Mouse (Mus musculus) forebrain, embryonic 15.5 days (tissue): ENCODE measurements at regions not wholly inside any gene's neighbourhood (a gene's known extent, or its start where the extent isn't known, plus 50 kb on each side); places are given as distances from the start of the nearest gene placed in this dataset.
A peak's percentile ranks its signal among the peaks of the same experiment; 100 is the strongest.

Experiments used
- ATAC-seq: fragments of 200-750 bp; cut with Nextera tagmentation; replicated peaks from 2 replicates; pipeline ENCODE4 v1.8.0; 2017; ENCODE audit warnings: mild to moderate bottlenecking, moderate TSS enrichment, moderate library complexity
- H3K27ac ChIP-seq: fragments of 300-500 bp; sonication (generic); replicated peaks from 2 replicates; pipeline ENCODE4 v1.5.1; 2015; ENCODE audit warnings: mild to moderate bottlenecking, inconsistent platforms
- H3K27me3 ChIP-seq: fragments of 300-500 bp; sonication (generic); 2 replicates; pipeline ENCODE4 v1.6.1; 2015; ENCODE audit warnings: inconsistent platforms
- H3K36me3 ChIP-seq: fragments of 300-500 bp; sonication (generic); 2 replicates; pipeline ENCODE4 v1.6.1; 2015; ENCODE audit warnings: mild to moderate bottlenecking, inconsistent platforms
- H3K4me1 ChIP-seq: fragments of 300-500 bp; sonication (generic); 2 replicates; pipeline ENCODE4 v1.6.1; 2015; ENCODE audit warnings: inconsistent platforms
- H3K4me2 ChIP-seq: fragments of 300-500 bp; sonication (generic); replicated peaks from 2 replicates; pipeline ENCODE4 v1.6.1; 2015; ENCODE audit warnings: mild to moderate bottlenecking, inconsistent platforms
- H3K4me3 ChIP-seq: fragments of 300-500 bp; sonication (generic); 2 replicates; pipeline ENCODE4 v1.5.1; 2015; ENCODE audit warnings: mild to moderate bottlenecking, inconsistent platforms
- H3K9ac ChIP-seq: fragments of 300-500 bp; sonication (generic); replicated peaks from 2 replicates; pipeline ENCODE4 v1.6.1; 2015; ENCODE audit warnings: mild to moderate bottlenecking, inconsistent platforms
- H3K9me3 ChIP-seq: fragments of 300-500 bp; sonication (generic); 2 replicates; pipeline ENCODE4 v1.6.1; 2016; ENCODE audit warnings: inconsistent platforms
- WGBS: fragments of 180-500 bp; shearing (Covaris S2); methylation state at CpG from one replicate; pipeline ENCODE4 v1.1.7; 2015; ENCODE audit warnings: mixed read lengths; 5-methylcytosine and 5-hydroxymethylcytosine counted together

GRCm38 (mm10) chr15:97620261-97620660 is 85.4 kb downstream of the Rpap3 start:
- H3K4me2 ChIP-seq: no peak overlapping the region
- no peaks in the 10 kb centered on the region for H3K4me1 ChIP-seq
- H3K4me3 ChIP-seq: no peak overlapping the region
- H3K27me3 ChIP-seq: no peaks in the 10 kb centered on the region
- no peak overlapping the region for H3K27ac ChIP-seq
- H3K9me3 ChIP-seq: no peaks in the 10 kb centered on the region
- WGBS: 69% methylated on average over 6 of the region's 6 CpGs
- H3K9ac ChIP-seq: no peak overlapping the region
- no peaks in the 10 kb centered on the region for H3K36me3 ChIP-seq
- no peak for ATAC-seq

GRCm38 (mm10) chr15:97619764-97620163 is 85.9 kb downstream of the Rpap3 start:
- ATAC-seq: no peak
- no peak overlapping the region for H3K9ac ChIP-seq

GRCm38 (mm10) chr15:97612325-97612724 is 93.3 kb downstream of the Rpap3 start:
- no peak for ATAC-seq
- Histone ChIP-seq H3K27me3 (no peaks in the 10 kb centered on the region), H3K4me1 (peaks cover 8% of the 10 kb centered on the region), H3K4me3 (no peak overlapping the region), H3K4me2 (no peak overlapping the region), H3K9ac (no peak overlapping the region), H3K9me3 (no peaks in the 10 kb centered on the region), H3K27ac (no peak overlapping the region), H3K36me3 (no peaks in the 10 kb centered on the region)
- WGBS: 88% methylated on average over 2 of the region's 2 CpGs

More at GRCm38 (mm10) chr15:97619764-97620163, 85.9 kb downstream of the Rpap3 start:
- Histone ChIP-seq H3K9me3 (no peaks in the 10 kb centered on the region), H3K36me3 (no peaks in the 10 kb centered on the region), H3K27ac (no peak overlapping the region), H3K4me3 (no peak overlapping the region), H3K4me1 (no peaks in the 10 kb centered on the region), H3K27me3 (no peaks in the 10 kb centered on the region), H3K4me2 (no peak overlapping the region)
- whole genome bisulfite sequencing: 88% methylated on average over 7 of the region's 7 CpGs

GRCm38 (mm10) chr15:97610767-97611166 is 94.9 kb downstream of the Rpap3 start:
- Histone ChIP-seq H3K36me3 (no peaks in the 10 kb centered on the region), H3K9ac (no peak overlapping the region), H3K27me3 (no peaks in the 10 kb centered on the region), H3K4me3 (no peak overlapping the region), H3K4me1 (peaks cover 22% of the 10 kb centered on the region), H3K27ac (no peak overlapping the region), H3K4me2 (no peak overlapping the region), H3K9me3 (no peaks in the 10 kb centered on the region)
- 93% methylated on average over 4 of the region's 4 CpGs for WGBS
- no peak for ATAC-seq

- Histone ChIP-seq H3K9me3 (no peaks in the 10 kb centered on the region), H3K4me1 (peaks cover 22% of the 10 kb centered on the region), H3K36me3 (no peaks in the 10 kb centered on the region), H3K4me3 (no peak overlapping the region), H3K27ac (no peak overlapping the region), H3K27me3 (no peaks in the 10 kb centered on the region), H3K4me2 (no peak overlapping the region), H3K9ac (no peak overlapping the region)
- 75% methylated on average over 7 of the region's 7 CpGs for WGBS
- no peak for ATAC-seq
Observed at GRCm38 (mm10) chr15:97609496-97609895, 96.1 kb downstream of the Rpap3 start.

- Histone ChIP-seq H3K27ac (no peak overlapping the region), H3K9ac (no peak overlapping the region), H3K4me2 (no peak overlapping the region), H3K9me3 (no peaks in the 10 kb centered on the region), H3K36me3 (no peaks in the 10 kb centered on the region), H3K27me3 (no peaks in the 10 kb centered on the region), H3K4me3 (no peak overlapping the region), H3K4me1 (peaks cover 22% of the 10 kb centered on the region)
- ATAC-seq: no peak
- 77% methylated on average over 7 of the region's 7 CpGs for WGBS
Observed at GRCm38 (mm10) chr15:97608651-97609050, 97.0 kb downstream of the Rpap3 start.

GRCm38 (mm10) chr15:97607617-97608206 is 97.9 kb downstream of the Rpap3 start:
- peak; percentile 34; the same call in 1 of the 2 replicates for ATAC-seq

GRCm38 (mm10) chr15:97606630-97607381 is 98.8 kb downstream of the Rpap3 start:
- no peaks in the 10 kb centered on the region for H3K36me3 ChIP-seq
- H3K27me3 ChIP-seq: no peaks in the 10 kb centered on the region
- peak; percentile 82 for ATAC-seq
- H3K4me1 ChIP-seq: peaks cover 22% of the 10 kb centered on the region
- H3K9ac ChIP-seq: peak overlapping the region; percentile 58
- under 1% methylated on average over 25 of the region's 25 CpGs for WGBS
- peak overlapping the region; percentile 95 for H3K27ac ChIP-seq
- peak overlapping the region; percentile 47 for H3K4me3 ChIP-seq
- H3K4me2 ChIP-seq: peak overlapping the region; percentile 84
- H3K9me3 ChIP-seq: no peaks in the 10 kb centered on the region

More at GRCm38 (mm10) chr15:97607617-97608206, 97.9 kb downstream of the Rpap3 start:
- Histone ChIP-seq H3K9ac (peak overlapping the region; percentile 58), H3K4me2 (peak overlapping the region; percentile 84), H3K9me3 (no peaks in the 10 kb centered on the region), H3K27me3 (no peaks in the 10 kb centered on the region), H3K36me3 (no peaks in the 10 kb centered on the region), H3K4me1 (peaks cover 22% of the 10 kb centered on the region), H3K4me3 (peak overlapping the region; percentile 47), H3K27ac (peak overlapping the region; percentile 95)
- 21% methylated on average over 15 of the region's 15 CpGs for WGBS

- no peaks in the 10 kb centered on the region for H3K27me3 ChIP-seq
- no peaks in the 10 kb centered on the region for H3K36me3 ChIP-seq
- H3K9ac ChIP-seq: peak overlapping the region; percentile 58
- peak; percentile 17 for ATAC-seq
- H3K27ac ChIP-seq: peak overlapping the region; percentile 95
- no peaks in the 10 kb centered on the region for H3K9me3 ChIP-seq
- H3K4me1 ChIP-seq: peaks cover 22% of the 10 kb centered on the region
- H3K4me3 ChIP-seq: peak overlapping the region; percentile 47
- 29% methylated on average over 6 of the region's 6 CpGs for WGBS
- peak overlapping the region; percentile 84 for H3K4me2 ChIP-seq
Observed at GRCm38 (mm10) chr15:97606232-97606629, 99.4 kb downstream of the Rpap3 start.

GRCm38 (mm10) chr15:97605791-97606190 is 99.8 kb downstream of the Rpap3 start:
- Histone ChIP-seq H3K27me3 (no peaks in the 10 kb centered on the region), H3K9me3 (no peaks in the 10 kb centered on the region), H3K36me3 (no peaks in the 10 kb centered on the region), H3K9ac (no peak overlapping the region), H3K4me3 (no peak overlapping the region), H3K27ac (peak overlapping the region; percentile 95), H3K4me2 (0 out of 2 replicates have a peak overlapping the region, but pooled peaks have one; percentile 84), H3K4me1 (peaks cover 22% of the 10 kb centered on the region)
- WGBS: 86% methylated on average over 7 of the region's 7 CpGs
- no peak for ATAC-seq

- no peaks in the 10 kb centered on the region for H3K9me3 ChIP-seq
- H3K36me3 ChIP-seq: no peaks in the 10 kb centered on the region
- H3K4me2 ChIP-seq: no peak overlapping the region
- H3K4me1 ChIP-seq: peaks cover 22% of the 10 kb centered on the region
- no peaks in the 10 kb centered on the region for H3K27me3 ChIP-seq
- no peak overlapping the region for H3K9ac ChIP-seq
- H3K4me3 ChIP-seq: no peak overlapping the region
- no peak for ATAC-seq
- H3K27ac ChIP-seq: no peak overlapping the region
- 56% methylated on average over 6 of the region's 6 CpGs for WGBS
Observed at GRCm38 (mm10) chr15:97603492-97603891, 102.1 kb downstream of the Rpap3 start.

GRCm38 (mm10) chr15:97598270-97598669 is 107.4 kb downstream of the Rpap3 start:
- no peak for ATAC-seq
- no peak overlapping the region for H3K27ac ChIP-seq
- no peaks in the 10 kb centered on the region for H3K27me3 ChIP-seq
- no peaks in the 10 kb centered on the region for H3K9me3 ChIP-seq
- H3K9ac ChIP-seq: no peak overlapping the region
- 61% methylated on average over 8 of the region's 8 CpGs for WGBS
- H3K4me3 ChIP-seq: no peak overlapping the region
- no peak overlapping the region for H3K4me2 ChIP-seq
- no peaks in the 10 kb centered on the region for H3K36me3 ChIP-seq
- peaks cover 7% of the 10 kb centered on the region; the same call in 1 of the 2 replicates for H3K4me1 ChIP-seq
